Mouse (Mus musculus) CD4-positive, CD25-positive, alpha-beta regulatory T cell, adult 4 months (primary cell): Measurements from ENCODE around the gene Adgrg5. TPM values are rescaled to one million over a fixed set of nuclear protein-coding genes. Genes with fewer than 3 reads are reported as not detected.

Experiments
- ATAC-seq: one replicate; pipeline ENCODE4 v1.8.0; 2017
- polyA plus RNA-seq, 2 experiments: library from polyadenylated mRNA; unstranded; fragments of 100-300 nt; shearing (Covaris generic); gene quantifications; one replicate each; pipeline ENCODE4 v1.2.1; 2017

Adgrg5 gene
- polyA plus RNA-seq, 2 experiments from 2014 or later: 0.97 to 1.4 TPM

- peak; percentile 78 for ATAC-seq
Measured at GRCm38 (mm10) chr8:94973270-94973669, 49.8 kb downstream of the Adgrg5 start.

GRCm38 (mm10) chr8:94973786-94974185 lies 50.3 kb downstream of the Adgrg5 start:
- ATAC-seq: no peak

GRCm38 (mm10) chr8:94974467-94975165 lies 51.1 kb downstream of the Adgrg5 start, which contains the start of gene Adgrg1:
Gene Adgrg1, plus strand, starts transcription at chr8:94974751.
- no peak for ATAC-seq

GRCm38 (mm10) chr8:94976651-94977417 lies 53.3 kb downstream of the Adgrg5 start:
- ATAC-seq: peak; percentile 63

- no peak for ATAC-seq
Measured at GRCm38 (mm10) chr8:94978131-94978530, 54.6 kb downstream of the Adgrg5 start.

GRCm38 (mm10) chr8:94978593-94979319 lies 55.3 kb downstream of the Adgrg5 start:
- peak; percentile 23 for ATAC-seq

- no peak for ATAC-seq
Measured at GRCm38 (mm10) chr8:94980176-94980575, 56.7 kb downstream of the Adgrg5 start.

GRCm38 (mm10) chr8:94980976-94981375 lies 57.5 kb downstream of the Adgrg5 start:
- no peak for ATAC-seq

- ATAC-seq: no peak
Measured at GRCm38 (mm10) chr8:94981848-94982247, 58.4 kb downstream of the Adgrg5 start.

- ATAC-seq: no peak
Measured at GRCm38 (mm10) chr8:94983146-94983545, 59.7 kb downstream of the Adgrg5 start.

- no peak for ATAC-seq
Measured at GRCm38 (mm10) chr8:94983881-94984516, 60.5 kb downstream of the Adgrg5 start.

GRCm38 (mm10) chr8:94985023-94985422 lies 61.5 kb downstream of the Adgrg5 start:
- no peak for ATAC-seq

GRCm38 (mm10) chr8:94986676-94987075 lies 63.2 kb downstream of the Adgrg5 start:
- no peak for ATAC-seq

- no peak for ATAC-seq
Measured at GRCm38 (mm10) chr8:94987553-94987952, 64.1 kb downstream of the Adgrg5 start.

- no peak for ATAC-seq
Measured at GRCm38 (mm10) chr8:94988619-94989018, 65.1 kb downstream of the Adgrg5 start.

- no peak for ATAC-seq
Measured at GRCm38 (mm10) chr8:94989711-94990110, 66.2 kb downstream of the Adgrg5 start.

- no peak for ATAC-seq
Measured at GRCm38 (mm10) chr8:94990598-94991453, 67.3 kb downstream of the Adgrg5 start.

GRCm38 (mm10) chr8:94991454-94991994 lies 68.0 kb downstream of the Adgrg5 start:
- ATAC-seq: no peak

- ATAC-seq: no peak
Measured at GRCm38 (mm10) chr8:94992010-94992409, 68.5 kb downstream of the Adgrg5 start.

GRCm38 (mm10) chr8:94992534-94992933 lies 69.0 kb downstream of the Adgrg5 start:
- no peak for ATAC-seq
